Mouse (Mus musculus): ENCODE results near the gene Rest. TPM values are rescaled to one million over a fixed set of nuclear protein-coding genes. Genes with fewer than 3 reads are reported as not detected.

The Rest gene
- total RNA-seq, 2 experiments from 2014 or later, result 6.0 to 6.1 TPM

DNA sequence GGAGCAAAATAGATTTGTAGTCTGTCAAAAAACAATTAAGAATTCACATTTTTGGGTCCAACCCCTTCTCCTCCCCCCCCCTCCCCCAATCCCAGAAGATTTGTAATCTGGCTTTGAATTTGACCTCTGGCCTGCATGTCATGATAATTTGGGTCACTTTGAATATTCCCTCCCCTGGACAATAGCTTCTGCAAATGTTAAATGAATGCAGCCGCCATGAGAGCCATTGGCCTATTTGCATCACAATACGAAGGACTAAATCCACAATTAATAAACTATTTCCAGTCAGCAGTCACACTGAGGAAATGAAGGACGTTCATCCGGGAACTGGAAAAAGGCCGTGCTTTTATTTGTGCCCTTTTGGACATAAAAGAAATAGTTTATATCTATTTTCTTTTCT is 3.2 kb upstream of the Rest start:
- DNase-seq (ENCODE audit: low spot score in 2 of 2), result no peak

GRCm38 (mm10) chr5:77265671-77266065 is 377 bp downstream of the Rest start:
- peak; percentile 57 to 69 for DNase-seq (ENCODE audit: low spot score in 2 of 2)

GRCm38 (mm10) chr5:77266066-77266885 is 985 bp downstream of the Rest start:
- DNase-seq (ENCODE audit: low spot score in 2 of 2), result peak; percentile 37 to 54

DNA sequence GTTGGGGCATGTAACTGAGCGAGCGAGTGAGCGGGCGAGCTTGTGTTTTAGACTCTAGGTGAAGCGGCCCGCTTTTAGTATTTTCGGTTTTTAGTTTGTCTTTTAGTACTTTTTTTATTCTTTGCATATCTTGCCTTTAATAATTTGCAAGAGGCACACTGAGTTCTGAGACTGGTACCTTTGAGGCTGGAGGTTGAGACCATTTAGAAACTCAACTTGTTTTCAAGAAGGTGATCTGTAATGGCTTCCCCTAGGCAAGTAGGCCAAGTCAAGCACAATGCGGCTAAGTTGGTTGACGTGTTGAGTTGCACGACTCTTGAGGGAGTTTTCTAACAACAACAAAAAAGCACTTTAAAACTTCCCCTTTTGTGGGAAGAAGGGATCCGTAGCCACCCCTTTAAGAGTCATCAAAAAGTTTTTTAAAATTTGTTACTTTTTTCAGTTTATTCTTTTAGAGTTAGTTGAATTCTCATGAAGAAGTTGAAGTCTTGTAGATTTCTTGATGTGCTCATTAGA is 1.7 kb downstream of the Rest start:
- no peak for DNase-seq (ENCODE audit: low spot score in 2 of 2)

DNA sequence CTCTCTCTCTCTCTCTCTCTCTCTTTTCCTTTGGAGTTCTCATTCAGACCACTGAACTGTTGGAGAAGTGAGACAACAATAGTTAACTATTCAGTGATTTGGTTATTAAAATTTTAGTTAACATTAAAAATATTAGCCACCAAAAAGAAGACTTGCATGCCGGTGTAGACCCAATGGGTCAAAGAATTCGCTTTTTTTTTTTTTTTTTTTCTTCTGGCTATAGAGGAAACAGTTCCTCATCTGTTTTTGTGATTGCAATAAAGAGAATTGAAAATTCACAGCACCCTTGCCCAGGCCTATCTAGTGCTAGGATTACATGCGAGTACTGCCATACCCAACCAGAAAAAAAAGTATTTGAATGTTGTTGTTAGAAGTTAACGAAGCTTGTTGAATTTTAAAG is 2.1 kb downstream of the Rest start:
- DNase-seq (ENCODE audit: low spot score in 2 of 2), result no peak

DNA sequence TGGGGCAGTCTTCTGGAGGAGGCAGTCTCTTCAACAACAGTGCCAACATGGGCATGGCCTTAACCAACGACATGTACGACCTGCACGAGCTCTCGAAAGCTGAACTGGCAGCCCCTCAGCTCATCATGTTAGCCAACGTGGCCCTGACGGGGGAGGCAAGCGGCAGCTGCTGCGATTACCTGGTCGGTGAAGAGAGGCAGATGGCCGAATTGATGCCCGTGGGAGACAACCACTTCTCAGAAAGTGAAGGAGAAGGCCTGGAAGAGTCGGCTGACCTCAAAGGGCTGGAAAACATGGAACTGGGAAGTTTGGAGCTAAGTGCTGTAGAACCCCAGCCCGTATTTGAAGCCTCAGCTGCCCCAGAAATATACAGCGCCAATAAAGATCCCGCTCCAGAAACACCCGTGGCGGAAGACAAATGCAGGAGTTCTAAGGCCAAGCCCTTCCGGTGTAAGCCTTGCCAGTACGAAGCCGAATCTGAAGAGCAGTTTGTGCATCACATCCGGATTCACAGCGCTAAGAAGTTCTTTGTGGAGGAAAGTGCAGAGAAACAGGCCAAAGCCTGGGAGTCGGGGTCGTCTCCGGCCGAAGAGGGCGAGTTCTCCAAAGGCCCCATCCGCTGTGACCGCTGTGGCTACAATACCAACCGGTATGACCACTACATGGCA is 2.8 kb downstream of the Rest start:
- no peak for DNase-seq (ENCODE audit: low spot score in 2 of 2)

- no peak for DNase-seq (ENCODE audit: low spot score in 2 of 2)
These were observed 4.1 kb downstream of the Rest start for GRCm38 (mm10) chr5:77269399-77269798.

DNA sequence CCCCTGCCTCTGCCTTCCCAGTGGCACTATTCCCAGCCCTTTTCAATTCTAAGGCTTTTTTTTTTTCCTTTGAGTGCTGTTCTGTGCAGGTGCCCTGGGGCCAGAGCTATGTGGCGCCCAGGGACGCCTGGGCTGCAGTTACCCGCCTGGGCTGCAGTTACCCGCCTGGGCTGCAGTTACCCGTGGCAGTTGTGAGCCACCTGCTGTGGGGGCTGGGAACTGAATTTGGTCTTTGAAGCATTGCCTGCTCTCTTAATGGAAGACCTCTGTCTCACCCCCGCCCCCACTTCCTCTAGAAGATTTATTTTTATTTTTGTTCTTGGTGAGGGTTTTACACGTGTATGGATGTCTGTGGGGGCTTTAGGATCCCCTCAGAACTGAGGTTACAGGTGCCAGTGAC is 7.9 kb downstream of the Rest start:
- no peak for DNase-seq (ENCODE audit: low spot score in 2 of 2)

GRCm38 (mm10) chr5:77275950-77276349 is 10.7 kb downstream of the Rest start:
- DNase-seq (ENCODE audit: low spot score in 2 of 2), result peak; percentile 29 to 34

GRCm38 (mm10) chr5:77277204-77277603 is 11.9 kb downstream of the Rest start:
- no peak for DNase-seq (ENCODE audit: low spot score in 2 of 2)

GRCm38 (mm10) chr5:77281518-77282174 is 16.4 kb downstream of the Rest start:
- no peak for DNase-seq (ENCODE audit: low spot score in 2 of 2)

DNA sequence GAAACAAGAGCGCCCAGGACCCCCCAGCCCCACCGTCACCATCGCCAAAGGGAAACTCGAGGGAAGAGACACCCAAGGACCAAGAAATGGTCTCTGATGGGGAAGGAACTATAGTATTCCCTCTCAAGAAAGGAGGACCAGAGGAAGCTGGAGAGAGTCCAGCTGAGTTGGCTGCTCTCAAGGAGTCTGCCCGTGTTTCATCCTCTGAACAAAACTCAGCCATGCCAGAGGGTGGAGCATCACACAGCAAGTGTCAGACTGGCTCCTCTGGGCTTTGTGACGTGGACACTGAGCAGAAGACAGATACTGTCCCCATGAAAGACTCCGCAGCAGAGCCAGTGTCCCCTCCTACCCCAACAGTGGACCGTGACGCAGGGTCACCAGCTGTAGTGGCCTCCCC is 17.0 kb downstream of the Rest start:
- no peak for DNase-seq (ENCODE audit: low spot score in 2 of 2)

- no peak for DNase-seq (ENCODE audit: low spot score in 2 of 2)
These were observed 20.4 kb downstream of the Rest start for GRCm38 (mm10) chr5:77285685-77286084.

GRCm38 (mm10) chr5:77286904-77287303 is 21.6 kb downstream of the Rest start:
- no peak for DNase-seq (ENCODE audit: low spot score in 2 of 2)

DNA sequence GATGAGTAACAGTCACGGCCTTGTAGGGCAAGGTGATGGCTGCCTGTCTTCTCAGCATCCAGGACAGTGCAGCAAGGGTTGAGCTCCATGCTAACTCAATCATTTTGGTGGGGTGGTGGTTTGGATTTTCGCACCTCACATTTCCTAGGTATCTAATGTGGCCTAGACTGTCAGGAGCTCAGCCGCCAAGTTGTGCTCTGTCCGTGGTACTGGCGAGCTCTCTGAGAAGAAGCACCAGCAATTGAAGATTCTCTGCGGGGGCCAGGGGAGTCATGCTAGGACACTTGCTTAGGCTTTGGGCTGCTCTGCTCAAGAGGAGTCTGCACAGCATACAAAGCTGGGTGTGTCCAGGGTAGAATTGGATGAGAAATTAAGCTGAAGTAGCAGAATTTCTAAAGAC is 22.6 kb downstream of the Rest start:
- DNase-seq (ENCODE audit: low spot score in 2 of 2), result no peak

GRCm38 (mm10) chr5:77289686-77290085 is 24.4 kb downstream of the Rest start:
- no peak for DNase-seq (ENCODE audit: low spot score in 2 of 2)

GRCm38 (mm10) chr5:77290606-77291005 is 25.3 kb downstream of the Rest start:
- DNase-seq (ENCODE audit: low spot score in 2 of 2), result no peak

DNA sequence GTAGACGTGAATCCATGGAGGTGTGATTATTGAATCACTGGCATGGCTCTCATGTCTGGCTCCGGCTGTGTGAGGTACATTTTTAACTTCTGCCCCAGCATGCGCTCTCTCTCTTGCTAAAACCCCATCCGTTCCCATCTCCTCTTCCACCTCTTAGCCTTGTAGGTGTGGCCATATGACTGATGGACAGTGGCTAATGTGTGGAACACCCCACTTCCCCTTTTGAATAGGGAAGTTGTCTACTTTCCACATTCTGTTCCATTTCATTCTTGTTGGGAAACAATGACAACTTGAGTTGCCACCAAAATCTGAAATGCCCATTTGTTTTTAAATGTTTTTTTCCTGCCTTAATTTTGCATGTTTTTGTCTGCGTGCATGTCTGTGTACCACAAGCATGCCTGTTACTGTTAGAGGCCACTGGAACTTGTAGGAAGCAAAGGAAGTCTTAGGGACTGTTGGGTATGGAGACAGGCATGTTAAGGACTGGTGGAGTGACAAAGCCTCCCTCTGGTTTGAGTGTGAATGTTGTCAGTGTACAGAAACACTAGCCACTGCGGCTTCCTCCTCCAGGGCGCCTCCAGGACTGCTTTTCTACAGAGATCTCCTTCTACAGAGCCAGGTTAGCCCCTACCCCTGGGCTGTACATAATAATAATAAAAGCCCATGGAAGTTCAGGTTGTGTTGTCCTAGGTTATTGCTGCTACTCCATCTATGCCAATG is 27.7 kb downstream of the Rest start:
- DNase-seq (ENCODE audit: low spot score in 2 of 2), result no peak

DNA sequence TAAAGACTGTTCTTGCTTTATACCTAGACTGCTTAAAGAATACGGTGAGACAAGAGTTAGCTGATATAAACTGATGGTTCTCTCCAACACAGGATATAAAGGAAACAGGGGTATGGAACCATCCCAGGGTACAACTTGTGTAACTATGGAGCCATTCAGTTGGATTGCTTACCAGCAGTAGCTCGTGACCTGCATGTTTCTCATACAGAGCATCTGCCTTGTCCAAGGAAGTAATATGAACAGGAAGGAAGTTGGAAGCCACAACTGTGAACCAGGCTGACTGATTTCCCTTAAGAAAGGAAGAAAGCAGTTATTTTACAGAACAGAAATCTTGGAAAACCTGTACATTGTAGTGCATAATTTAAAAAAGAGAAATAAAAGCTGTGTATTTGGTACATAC is 34.2 kb downstream of the Rest start:
- no peak for DNase-seq (ENCODE audit: low spot score in 2 of 2)

DNA sequence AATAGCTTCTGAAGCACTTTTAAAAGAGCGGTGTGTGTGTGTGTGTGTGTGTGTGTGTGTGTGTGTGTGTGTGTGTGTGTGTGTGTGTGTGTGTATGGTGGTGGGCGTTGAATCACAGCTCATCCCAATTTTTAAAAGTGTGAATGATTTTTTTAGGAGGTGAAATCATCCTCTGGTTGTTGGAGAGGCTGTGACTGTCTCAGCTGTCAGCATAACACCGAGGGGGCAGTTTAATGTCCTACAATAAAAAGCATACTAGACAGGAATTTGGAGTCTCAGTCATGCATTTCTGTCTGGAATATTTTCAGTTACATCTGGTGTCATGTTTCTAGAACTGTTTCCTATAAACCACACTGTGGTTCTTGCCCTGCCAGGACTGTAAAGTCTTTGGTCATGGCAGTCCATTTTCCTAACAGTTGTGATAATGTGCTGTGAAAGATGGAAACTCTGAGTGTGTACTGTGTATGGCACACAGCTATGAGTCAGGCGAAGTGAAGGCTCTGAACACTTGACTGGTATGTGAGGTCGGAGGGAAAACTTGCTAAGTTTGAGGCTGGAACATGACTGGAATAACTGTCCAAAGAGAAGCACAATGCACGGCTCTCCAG is 36.1 kb downstream of the Rest start:
- no peak for DNase-seq (ENCODE audit: low spot score in 2 of 2)
